Mouse (Mus musculus) C2C12 (cell line): ENCODE data around the gene Tmem218.

Experiments
- CEBPB ChIP-seq: IDR thresholded peaks from one replicate; pipeline ENCODE4 v1.6.1; 2011; ENCODE audit warnings: low read depth, mild to moderate bottlenecking, control low read depth, moderate library complexity
- CTCF ChIP-seq: IDR thresholded peaks from one replicate; pipeline ENCODE4 v1.5.1; 2011; ENCODE audit not compliant: control insufficient read depth, insufficient read depth, insufficient read length
- MAX ChIP-seq: IDR thresholded peaks from one replicate; pipeline ENCODE4 v1.6.1; 2011; ENCODE audit warnings: mild to moderate bottlenecking, control low read depth
- MYOD1 ChIP-seq: IDR thresholded peaks from one replicate; pipeline ENCODE4 v1.6.1; 2011; ENCODE audit warnings: low read depth; ENCODE audit not compliant: control insufficient read depth, insufficient read length
- MYOG ChIP-seq: IDR thresholded peaks from one replicate; pipeline ENCODE4 v1.6.1; 2011; ENCODE audit not compliant: control insufficient read depth, insufficient read length; ENCODE audit errors: extremely low read depth
- USF1 ChIP-seq: IDR thresholded peaks from one replicate; pipeline ENCODE4 v1.6.1; 2011; ENCODE audit warnings: low read depth, mild to moderate bottlenecking, control low read depth, moderate library complexity

- TF ChIP-seq CTCF (no peak), MAX (no peak), USF1 (no peak), CEBPB (no peak), MYOG (no peak), MYOD1 (no peak)
Observed at GRCm38 (mm10) chr9:37207929-37208411, at the start of gene Tmem218.
